Mouse (Mus musculus): Measurements from ENCODE around the gene Gm5294. TPM values are rescaled to one million over a fixed set of nuclear protein-coding genes. Genes with fewer than 3 reads are reported as not detected.

Gm5294 gene
- polyA plus RNA-seq (2016; fragmentation: Nextera tagmentation; extraction: Ambion mirVana) = not detected in 2 replicates

GRCm38 (mm10) chr5:138819780-138820179 is at the start of gene Gm5294:
Gm5294 (plus strand) TSS chr5:138820080.
- Histone ChIP-seq H3K9me3 (no peaks in the 10 kb centered on the region), H3K36me3 (no peaks in the 10 kb centered on the region), H3K4me3 (peak within 1 kb of the TSS; percentile 46), H3K27me3 (ENCODE audit: insufficient read depth, poor library complexity, severe bottlenecking) (peaks cover 71% of the 10 kb centered on the region), H3K27ac (no peak within 1 kb of the TSS), H3K4me1 (replicated peaks) (peaks cover 19% of the 10 kb centered on the region)
- DNase-seq (ENCODE audit: low spot score) = no peak
- 6% methylated on average over 21 of the region's 21 CpGs for WGBS

GRCm38 (mm10) chr5:138775096-138775495 is 44.8 kb upstream of the Gm5294 start:
- Histone ChIP-seq H3K27ac (no peak overlapping the region), H3K27me3 (ENCODE audit: insufficient read depth, poor library complexity, severe bottlenecking) (no peaks in the 10 kb centered on the region), H3K36me3 (peaks cover 5% of the 10 kb centered on the region; the same call in 1 of the 2 replicates), H3K9me3 (no peaks in the 10 kb centered on the region), H3K4me3 (no peak overlapping the region), H3K4me1 (replicated peaks) (peaks cover 28% of the 10 kb centered on the region)
- WGBS = 91% methylated on average over 5 of the region's 5 CpGs
- DNase-seq (ENCODE audit: low spot score) = no peak

DNA sequence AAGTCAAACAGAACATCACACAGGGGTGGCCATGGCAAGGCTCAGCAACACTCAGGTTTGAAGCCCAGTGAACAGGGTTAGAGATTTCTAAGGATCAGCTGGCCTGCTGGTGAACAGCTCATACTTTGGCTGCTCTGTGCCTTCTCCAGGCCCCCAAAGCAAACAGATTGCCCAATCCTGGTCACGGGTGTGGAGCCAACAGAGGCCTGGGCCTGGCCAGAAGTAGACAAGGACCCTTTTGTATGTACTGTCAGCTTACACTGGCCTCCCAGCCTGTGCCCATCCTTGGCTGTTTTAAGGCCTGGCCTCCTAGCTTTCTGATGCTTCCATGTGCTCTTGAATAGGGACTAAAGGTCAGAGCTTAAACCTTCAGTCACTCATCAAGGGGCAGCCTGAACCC is 43.5 kb upstream of the Gm5294 start:
- H3K36me3 ChIP-seq = peaks cover 5% of the 10 kb centered on the region; the same call in 1 of the 2 replicates
- 59% methylated on average over 1 of the region's 1 CpGs for WGBS
- no peaks in the 10 kb centered on the region for H3K9me3 ChIP-seq
- H3K27me3 ChIP-seq (ENCODE audit: insufficient read depth, poor library complexity, severe bottlenecking) = no peaks in the 10 kb centered on the region
- peak overlapping the region; percentile 35; the same call in 1 of the 2 replicates for H3K27ac ChIP-seq
- no peak for DNase-seq (ENCODE audit: low spot score)
- no peak overlapping the region for H3K4me3 ChIP-seq
- H3K4me1 ChIP-seq (replicated peaks) = peaks cover 33% of the 10 kb centered on the region

DNA sequence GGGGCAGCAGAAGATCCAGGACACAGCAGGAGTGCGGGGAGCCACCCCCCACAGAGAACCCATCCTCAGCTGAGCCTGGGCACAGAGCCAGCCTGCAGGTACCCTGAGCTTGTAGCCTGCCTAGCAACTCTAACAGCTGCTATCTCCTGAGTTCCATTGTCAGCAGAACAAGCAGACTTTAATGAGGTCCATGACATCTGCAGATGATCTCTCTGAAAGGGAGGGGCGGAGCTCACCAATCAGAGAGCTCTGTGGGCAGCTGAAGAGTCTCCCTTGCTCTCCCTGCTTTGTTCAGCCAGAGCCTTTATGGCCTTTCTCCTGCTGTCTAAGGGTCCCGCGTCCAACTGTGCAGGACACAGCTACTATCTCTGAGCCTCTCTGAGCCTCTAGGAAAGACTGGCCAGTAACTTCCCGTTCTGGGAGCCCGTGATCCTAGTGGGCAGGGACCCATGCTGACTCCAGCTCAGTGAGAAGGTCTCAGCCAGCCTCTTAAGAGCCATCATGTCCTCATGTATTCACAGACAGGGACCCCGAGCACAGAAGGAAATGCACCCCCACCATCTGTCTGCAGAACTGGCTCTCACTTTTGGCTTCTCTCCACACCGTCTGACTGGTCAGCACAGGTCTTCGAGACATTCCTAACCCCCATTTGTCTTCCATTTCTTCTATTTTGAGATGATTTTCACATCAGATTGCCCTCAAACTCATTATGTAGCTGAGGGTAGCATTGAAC is 41.0 kb upstream of the Gm5294 start:
- H3K9me3 ChIP-seq = no peaks in the 10 kb centered on the region
- peaks cover 31% of the 10 kb centered on the region for H3K4me1 ChIP-seq (replicated peaks)
- peak overlapping the region; percentile 86 for H3K27ac ChIP-seq
- peak; percentile 60 for DNase-seq (ENCODE audit: low spot score)
- H3K27me3 ChIP-seq (ENCODE audit: insufficient read depth, poor library complexity, severe bottlenecking) = no peaks in the 10 kb centered on the region
- no peak overlapping the region for H3K4me3 ChIP-seq
- H3K36me3 ChIP-seq = no peaks in the 10 kb centered on the region; the same call in 1 of the 2 replicates
- 45% methylated on average over 9 of the region's 9 CpGs for WGBS

GRCm38 (mm10) chr5:138779655-138780054 is 40.2 kb upstream of the Gm5294 start:
- Histone ChIP-seq H3K9me3 (no peaks in the 10 kb centered on the region), H3K36me3 (peaks cover 4% of the 10 kb centered on the region; the same call in 1 of the 2 replicates), H3K4me3 (no peak overlapping the region), H3K27me3 (ENCODE audit: insufficient read depth, poor library complexity, severe bottlenecking) (no peaks in the 10 kb centered on the region), H3K27ac (peak overlapping the region; percentile 86), H3K4me1 (replicated peaks) (peaks cover 31% of the 10 kb centered on the region)
- WGBS = 89% methylated on average over 3 of the region's 3 CpGs
- no peak for DNase-seq (ENCODE audit: low spot score)

- Histone ChIP-seq H3K36me3 (peaks cover 4% of the 10 kb centered on the region; the same call in 1 of the 2 replicates), H3K4me1 (replicated peaks) (peaks cover 36% of the 10 kb centered on the region), H3K27ac (no peak overlapping the region), H3K4me3 (no peak overlapping the region), H3K27me3 (ENCODE audit: insufficient read depth, poor library complexity, severe bottlenecking) (no peaks in the 10 kb centered on the region), H3K9me3 (no peaks in the 10 kb centered on the region)
- WGBS = 91% methylated on average over 1 of the region's 1 CpGs
- no peak for DNase-seq (ENCODE audit: low spot score)
Observed at GRCm38 (mm10) chr5:138782697-138783096, 37.2 kb upstream of the Gm5294 start.

DNA sequence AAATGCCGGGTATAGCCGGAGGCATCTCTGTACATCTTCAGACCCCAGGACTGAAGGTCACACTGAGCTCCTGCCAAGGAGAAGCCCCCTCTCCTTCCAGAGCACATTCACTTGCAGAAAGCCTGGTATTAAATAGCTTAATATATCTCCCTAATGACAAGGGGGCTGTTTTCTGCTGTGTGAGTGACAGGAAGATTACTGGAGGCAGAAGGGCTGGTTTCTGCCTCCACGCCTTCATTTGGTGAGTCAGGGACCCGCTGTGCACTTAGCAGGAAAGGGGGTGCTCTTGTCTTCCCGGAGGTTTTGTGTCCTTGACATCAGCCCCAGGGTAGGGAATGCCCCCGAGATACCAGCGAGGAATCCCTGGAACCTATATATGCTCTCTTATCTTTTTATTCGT is 36.7 kb upstream of the Gm5294 start:
- Histone ChIP-seq H3K27me3 (ENCODE audit: insufficient read depth, poor library complexity, severe bottlenecking) (no peaks in the 10 kb centered on the region), H3K4me3 (no peak overlapping the region), H3K36me3 (peaks cover 4% of the 10 kb centered on the region; the same call in 1 of the 2 replicates), H3K9me3 (no peaks in the 10 kb centered on the region), H3K4me1 (replicated peaks) (peaks cover 37% of the 10 kb centered on the region), H3K27ac (no peak overlapping the region)
- WGBS = 87% methylated on average over 8 of the region's 8 CpGs
- DNase-seq (ENCODE audit: low spot score) = no peak

DNA sequence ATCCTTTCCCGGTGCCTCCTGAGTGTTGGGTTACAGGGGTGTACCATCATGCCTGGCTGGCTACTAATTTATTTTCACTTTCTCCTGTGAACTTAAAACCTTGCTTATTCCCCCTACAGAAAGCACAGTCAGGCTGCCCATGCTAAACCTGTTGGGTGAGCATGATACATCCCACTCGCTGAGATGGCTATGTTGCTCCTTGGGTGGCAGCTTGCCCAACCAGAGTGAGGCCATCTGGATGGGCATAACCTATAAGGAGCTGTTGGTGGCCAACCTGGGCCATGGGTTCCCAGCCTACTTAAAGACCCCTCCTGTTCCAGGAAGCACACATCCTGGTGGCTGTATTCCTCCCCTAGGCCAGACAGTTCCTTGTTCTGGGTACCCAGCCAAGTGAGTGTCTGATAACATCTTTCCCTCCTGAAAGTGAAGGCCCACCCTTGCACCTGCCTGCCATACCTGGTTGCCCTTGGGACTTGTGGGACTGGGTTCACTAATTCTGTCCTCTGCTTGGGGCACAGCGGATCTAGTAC is 33.8 kb upstream of the Gm5294 start:
- Histone ChIP-seq H3K4me1 (replicated peaks) (peaks cover 23% of the 10 kb centered on the region), H3K36me3 (peaks cover 9% of the 10 kb centered on the region; the same call in 1 of the 2 replicates), H3K4me3 (no peak overlapping the region), H3K9me3 (no peaks in the 10 kb centered on the region), H3K27me3 (ENCODE audit: insufficient read depth, poor library complexity, severe bottlenecking) (no peaks in the 10 kb centered on the region), H3K27ac (no peak overlapping the region)
- no peak for DNase-seq (ENCODE audit: low spot score)
- 88% methylated on average over 3 of the region's 3 CpGs for WGBS

- 87% methylated on average over 7 of the region's 7 CpGs for WGBS
- Histone ChIP-seq H3K27me3 (ENCODE audit: insufficient read depth, poor library complexity, severe bottlenecking) (no peaks in the 10 kb centered on the region), H3K4me3 (no peak overlapping the region), H3K27ac (no peak overlapping the region), H3K36me3 (peaks cover 25% of the 10 kb centered on the region), H3K9me3 (no peaks in the 10 kb centered on the region), H3K4me1 (replicated peaks) (peaks cover 22% of the 10 kb centered on the region)
- DNase-seq (ENCODE audit: low spot score) = no peak
Observed at GRCm38 (mm10) chr5:138787648-138788047, 32.2 kb upstream of the Gm5294 start.

- WGBS = 52% methylated on average over 11 of the region's 11 CpGs
Observed at GRCm38 (mm10) chr5:138788481-138789211, 31.2 kb upstream of the Gm5294 start.

GRCm38 (mm10) chr5:138790954-138791480 is 28.9 kb upstream of the Gm5294 start:
- no peak for DNase-seq (ENCODE audit: low spot score)
- no peaks in the 10 kb centered on the region for H3K9me3 ChIP-seq
- H3K27ac ChIP-seq = 0 out of 2 replicates have a peak overlapping the region, but pooled peaks have one; percentile 53
- no peaks in the 10 kb centered on the region for H3K27me3 ChIP-seq (ENCODE audit: insufficient read depth, poor library complexity, severe bottlenecking)
- 87% methylated on average over 11 of the region's 11 CpGs for WGBS
- H3K4me3 ChIP-seq = no peak overlapping the region
- H3K36me3 ChIP-seq = peaks cover 54% of the 10 kb centered on the region
- H3K4me1 ChIP-seq (replicated peaks) = peaks cover 16% of the 10 kb centered on the region

More at GRCm38 (mm10) chr5:138788481-138789211, 31.2 kb upstream of the Gm5294 start:
- Histone ChIP-seq H3K36me3 (peaks cover 35% of the 10 kb centered on the region), H3K4me3 (no peak overlapping the region), H3K4me1 (replicated peaks) (peaks cover 16% of the 10 kb centered on the region), H3K27me3 (ENCODE audit: insufficient read depth, poor library complexity, severe bottlenecking) (no peaks in the 10 kb centered on the region), H3K9me3 (no peaks in the 10 kb centered on the region), H3K27ac (no peak overlapping the region)
- no peak for DNase-seq (ENCODE audit: low spot score)

GRCm38 (mm10) chr5:138801588-138802116 is 18.2 kb upstream of the Gm5294 start:
- H3K9me3 ChIP-seq = no peaks in the 10 kb centered on the region
- peaks cover 31% of the 10 kb centered on the region for H3K36me3 ChIP-seq
- H3K4me1 ChIP-seq (replicated peaks) = peaks cover 6% of the 10 kb centered on the region; the same call in 1 of the 2 replicates
- WGBS = 71% methylated on average over 7 of the region's 7 CpGs
- H3K27ac ChIP-seq = no peak overlapping the region
- no peaks in the 10 kb centered on the region for H3K27me3 ChIP-seq (ENCODE audit: insufficient read depth, poor library complexity, severe bottlenecking)
- no peak overlapping the region for H3K4me3 ChIP-seq
- no peak for DNase-seq (ENCODE audit: low spot score)
